Mouse (Mus musculus): Measurements from ENCODE around the gene Ppp1r9a. TPM values are rescaled to one million over a fixed set of nuclear protein-coding genes. Genes with fewer than 3 reads are reported as not detected.

Ppp1r9a gene
- polyA plus RNA-seq, 1 experiment, result 0.62 TPM

GRCm38 (mm10) chr6:5114857-5115256, 212.1 kb downstream of the Ppp1r9a start:
- H3K4me1 ChIP-seq (ENCODE audit: control insufficient read depth, insufficient read depth, insufficient read length), result no peaks in the 10 kb centered on the region
- TF ChIP-seq CTCF (IDR thresholded peaks at IDR 0.05; ENCODE audit: extremely low read depth, insufficient read depth, insufficient read length, insufficient replicate concordance), result no peak
- TF ChIP-seq POLR2A (IDR thresholded peaks at IDR 0.05; ENCODE audit: low read depth, low read length), result no peak
- H3K27me3 ChIP-seq (ENCODE audit: control insufficient read depth, insufficient read depth, low read length), result no peaks in the 10 kb centered on the region
- DNase-seq (ENCODE audit: low read depth in 1 of 2, low spot score in 2 of 2), result no peak
- H3K36me3 ChIP-seq (ENCODE audit: control insufficient read depth, insufficient read depth, low read length), result no peaks in the 10 kb centered on the region
- WGBS, result 88% methylated on average over 7 of the region's 7 CpGs
- H3K27ac ChIP-seq (ENCODE audit: insufficient read depth, low read length), result no peak overlapping the region
- no peak overlapping the region for H3K4me3 ChIP-seq (ENCODE audit: extremely low read depth, insufficient read depth, insufficient read length)

GRCm38 (mm10) chr6:5119181-5119910, 216.6 kb downstream of the Ppp1r9a start:
- Histone ChIP-seq H3K4me3 (ENCODE audit: extremely low read depth, insufficient read depth, insufficient read length) (no peak overlapping the region), H3K27me3 (ENCODE audit: control insufficient read depth, insufficient read depth, low read length) (no peaks in the 10 kb centered on the region), H3K27ac (ENCODE audit: insufficient read depth, low read length) (no peak overlapping the region), H3K4me1 (ENCODE audit: control insufficient read depth, insufficient read depth, insufficient read length) (no peaks in the 10 kb centered on the region), H3K36me3 (ENCODE audit: control insufficient read depth, insufficient read depth, low read length) (no peaks in the 10 kb centered on the region)
- TF ChIP-seq CTCF (IDR thresholded peaks at IDR 0.05; ENCODE audit: extremely low read depth, insufficient read depth, insufficient read length, insufficient replicate concordance) (no peak), POLR2A (IDR thresholded peaks at IDR 0.05; ENCODE audit: low read depth, low read length) (no peak)
- 94% methylated on average over 15 of the region's 15 CpGs for WGBS
- no peak for DNase-seq (ENCODE audit: low read depth in 1 of 2, low spot score in 2 of 2)

- Histone ChIP-seq H3K27ac (ENCODE audit: insufficient read depth, low read length) (no peak overlapping the region), H3K27me3 (ENCODE audit: control insufficient read depth, insufficient read depth, low read length) (no peaks in the 10 kb centered on the region), H3K36me3 (ENCODE audit: control insufficient read depth, insufficient read depth, low read length) (no peaks in the 10 kb centered on the region), H3K4me3 (ENCODE audit: extremely low read depth, insufficient read depth, insufficient read length) (no peak overlapping the region), H3K4me1 (ENCODE audit: control insufficient read depth, insufficient read depth, insufficient read length) (no peaks in the 10 kb centered on the region)
- WGBS, result 89% methylated on average over 3 of the region's 3 CpGs
- no peak for DNase-seq (ENCODE audit: low read depth in 1 of 2, low spot score in 2 of 2)
- TF ChIP-seq CTCF (IDR thresholded peaks at IDR 0.05; ENCODE audit: extremely low read depth, insufficient read depth, insufficient read length, insufficient replicate concordance) (no peak), POLR2A (IDR thresholded peaks at IDR 0.05; ENCODE audit: low read depth, low read length) (no peak)
Measured at GRCm38 (mm10) chr6:5120229-5120628, 217.5 kb downstream of the Ppp1r9a start.

- 94% methylated on average over 14 of the region's 14 CpGs for WGBS
Measured at GRCm38 (mm10) chr6:5129364-5130093, 226.8 kb downstream of the Ppp1r9a start.

GRCm38 (mm10) chr6:5134986-5135385, 232.3 kb downstream of the Ppp1r9a start:
- H3K27ac ChIP-seq (ENCODE audit: insufficient read depth, low read length), result no peak overlapping the region

More at GRCm38 (mm10) chr6:5129364-5130093, 226.8 kb downstream of the Ppp1r9a start:
- no peak overlapping the region for H3K27ac ChIP-seq (ENCODE audit: insufficient read depth, low read length)
- H3K27me3 ChIP-seq (ENCODE audit: control insufficient read depth, insufficient read depth, low read length), result no peaks in the 10 kb centered on the region
- H3K4me3 ChIP-seq (ENCODE audit: extremely low read depth, insufficient read depth, insufficient read length), result no peak overlapping the region
- H3K36me3 ChIP-seq (ENCODE audit: control insufficient read depth, insufficient read depth, low read length), result no peaks in the 10 kb centered on the region
- no peak for TF ChIP-seq CTCF (IDR thresholded peaks at IDR 0.05; ENCODE audit: extremely low read depth, insufficient read depth, insufficient read length, insufficient replicate concordance)
- no peak for TF ChIP-seq POLR2A (IDR thresholded peaks at IDR 0.05; ENCODE audit: low read depth, low read length)
- no peaks in the 10 kb centered on the region for H3K4me1 ChIP-seq (ENCODE audit: control insufficient read depth, insufficient read depth, insufficient read length)
- DNase-seq (ENCODE audit: low read depth in 1 of 2, low spot score in 2 of 2), result no peak

GRCm38 (mm10) chr6:5136046-5136445, 233.3 kb downstream of the Ppp1r9a start:
- no peak for DNase-seq (ENCODE audit: low read depth in 1 of 2, low spot score in 2 of 2)
- H3K27me3 ChIP-seq (ENCODE audit: control insufficient read depth, insufficient read depth, low read length), result no peaks in the 10 kb centered on the region
- no peak overlapping the region for H3K27ac ChIP-seq (ENCODE audit: insufficient read depth, low read length)
- TF ChIP-seq CTCF (IDR thresholded peaks at IDR 0.05; ENCODE audit: extremely low read depth, insufficient read depth, insufficient read length, insufficient replicate concordance) (no peak), POLR2A (IDR thresholded peaks at IDR 0.05; ENCODE audit: low read depth, low read length) (no peak)
- H3K36me3 ChIP-seq (ENCODE audit: control insufficient read depth, insufficient read depth, low read length), result no peaks in the 10 kb centered on the region
- WGBS, result 95% methylated on average over 6 of the region's 6 CpGs
- H3K4me1 ChIP-seq (ENCODE audit: control insufficient read depth, insufficient read depth, insufficient read length), result no peaks in the 10 kb centered on the region
- no peak overlapping the region for H3K4me3 ChIP-seq (ENCODE audit: extremely low read depth, insufficient read depth, insufficient read length)

More at GRCm38 (mm10) chr6:5134986-5135385, 232.3 kb downstream of the Ppp1r9a start:
- Histone ChIP-seq H3K27me3 (ENCODE audit: control insufficient read depth, insufficient read depth, low read length) (no peaks in the 10 kb centered on the region), H3K4me3 (ENCODE audit: extremely low read depth, insufficient read depth, insufficient read length) (no peak overlapping the region), H3K4me1 (ENCODE audit: control insufficient read depth, insufficient read depth, insufficient read length) (no peaks in the 10 kb centered on the region), H3K36me3 (ENCODE audit: control insufficient read depth, insufficient read depth, low read length) (no peaks in the 10 kb centered on the region)
- no peak for DNase-seq (ENCODE audit: low read depth in 1 of 2, low spot score in 2 of 2)
- TF ChIP-seq POLR2A (IDR thresholded peaks at IDR 0.05; ENCODE audit: low read depth, low read length) (no peak), CTCF (IDR thresholded peaks at IDR 0.05; ENCODE audit: extremely low read depth, insufficient read depth, insufficient read length, insufficient replicate concordance) (no peak)
- 91% methylated on average over 6 of the region's 6 CpGs for WGBS
